Mouse (Mus musculus) liver, embryonic 14.5 days (tissue): ENCODE measurements around the gene Timeless. TPM values are rescaled to one million over a fixed set of nuclear protein-coding genes. Genes with fewer than 3 reads are reported as not detected.
A peak's percentile ranks its signal among the peaks of the same experiment; 100 is the strongest.

Experiments used
- ATAC-seq: fragments of 200-750 bp; cut with Nextera tagmentation; 2 replicates; pipeline ENCODE4 v1.8.0; 2017; ENCODE audit warnings: moderate number of reproducible peaks, mild to moderate bottlenecking, moderate library complexity; ENCODE audit not compliant: insufficient read depth
- DNase-seq, 3 experiments: peaks; one replicate each; pipeline ENCODE4 v3.0.0-alpha.2; 2012 to 2013; ENCODE audit warnings: low read depth in 3 of 3, low spot score in 3 of 3
- H3K27ac ChIP-seq: fragments of 300-500 bp; sonication (generic); 2 replicates; pipeline ENCODE4 v1.5.1; 2014; ENCODE audit warnings: moderate library complexity, mild to moderate bottlenecking, control low read depth, inconsistent platforms
- H3K27me3 ChIP-seq: fragments of 300-500 bp; sonication (generic); 2 replicates; pipeline ENCODE4 v1.6.1; 2014; ENCODE audit warnings: mild to moderate bottlenecking, low read length, moderate library complexity; ENCODE audit not compliant: control insufficient read depth, insufficient read depth
- H3K36me3 ChIP-seq: fragments of 300-500 bp; sonication (generic); replicated peaks from 2 replicates; pipeline ENCODE4 v1.6.1; 2014; ENCODE audit warnings: low read depth; ENCODE audit not compliant: control insufficient read depth, insufficient read depth
- H3K4me1 ChIP-seq, 2 experiments: fragments of 200-500 bp in 1 of 2; fragments of 300-500 bp in 1 of 2; sonication (generic) in 1 of 2; replicated peaks; 2 replicates each; pipeline ENCODE4 v1.6.1; 2012 to 2014; ENCODE audit warnings: antibody characterized with exemption in 1 of 2, inconsistent platforms in 1 of 2, low read length in 1 of 2; ENCODE audit not compliant: control insufficient read depth in 2 of 2, insufficient read depth in 2 of 2
- H3K4me2 ChIP-seq: fragments of 300-500 bp; sonication (generic); 2 replicates; pipeline ENCODE4 v1.6.1; 2014; ENCODE audit warnings: low read depth, mild to moderate bottlenecking, control low read depth, moderate library complexity
- H3K4me3 ChIP-seq, 2 experiments: fragments of 200-500 bp in 1 of 2; fragments of 300-500 bp in 1 of 2; sonication (generic) in 1 of 2; 2 replicates each; pipeline ENCODE4 v1.5.1; 2012 to 2014; ENCODE audit warnings: low read depth in 2 of 2, low read length in 2 of 2, mild to moderate bottlenecking in 2 of 2, control low read depth in 1 of 2, inconsistent platforms in 1 of 2, moderate library complexity in 1 of 2; ENCODE audit not compliant: insufficient read depth in 1 of 2
- H3K9ac ChIP-seq: fragments of 300-500 bp; sonication (generic); replicated peaks from 2 replicates; pipeline ENCODE4 v1.6.1; 2014; ENCODE audit warnings: mild to moderate bottlenecking, control low read depth, moderate library complexity
- H3K9me3 ChIP-seq: fragments of 300-500 bp; sonication (generic); 2 replicates; pipeline ENCODE4 v1.6.1; 2016; ENCODE audit warnings: low read length, mixed read lengths; ENCODE audit not compliant: control insufficient read depth
- CTCF ChIP-seq: IDR thresholded peaks from 2 replicates; pipeline ENCODE4 v1.5.1; 2016; ENCODE audit warnings: antibody characterized with exemption, low read depth, control low read depth
- EP300 ChIP-seq: IDR thresholded peaks from 2 replicates; pipeline ENCODE4 v1.6.1; 2016; ENCODE audit warnings: antibody characterized with exemption, low read depth
- WGBS: fragments of 180-500 bp; shearing (Covaris S2); extraction: QIAGEN DNeasy Blood & Tissue Kit; methylation state at CpG from one replicate; pipeline ENCODE4 v1.1.7; 2014; ENCODE audit not compliant: insufficient replicate concordance; 5-methylcytosine and 5-hydroxymethylcytosine counted together
- polyA plus RNA-seq, 2 experiments: library from polyadenylated mRNA; depleted of rRNA in 1 of 2; stranded (reverse) in 1 of 2; unstranded in 1 of 2; fragments of >200 nt; fragmentation: Nextera tagmentation in 1 of 2; extraction: Ambion mirVana in 1 of 2; gene quantifications; 2 replicates each; pipeline versions ENCODE4 v1.2.1 to v1.2.3; 2012 to 2014

The Timeless gene
- polyA plus RNA-seq, 2 experiments, result 12.9 to 23.4 TPM

GRCm38 (mm10) chr10:128214981-128215380 is 16.9 kb upstream of the Timeless start:
- TF ChIP-seq EP300 (no peak), CTCF (no peak)
- Histone ChIP-seq H3K27me3 (no peaks in the 10 kb centered on the region), H3K4me1 (peaks cover 26 to 27% of the 10 kb centered on the region in 2 experiments), H3K4me3 (no peak overlapping the region), H3K9me3 (no peaks in the 10 kb centered on the region), H3K36me3 (no peaks in the 10 kb centered on the region), H3K9ac (no peak overlapping the region), H3K27ac (no peak overlapping the region), H3K4me2 (no peak overlapping the region)
- no peak for DNase-seq
- WGBS, result 68% methylated on average over 5 of the region's 5 CpGs
- ATAC-seq, result no peak

GRCm38 (mm10) chr10:128218387-128219117 is 13.3 kb upstream of the Timeless start:
- H3K36me3 ChIP-seq, result no peaks in the 10 kb centered on the region
- peak; percentile 86 for ATAC-seq

GRCm38 (mm10) chr10:128221533-128222286 is 10.2 kb upstream of the Timeless start:
- WGBS, result 55% methylated on average over 16 of the region's 16 CpGs
- TF ChIP-seq EP300, result no peak
- TF ChIP-seq CTCF, result peak; percentile 24; the same call in 1 of the 2 replicates
- ATAC-seq (no peak), DNase-seq (no peak)
- no peak overlapping the region for H3K4me3 ChIP-seq
- peaks cover 14% of the 10 kb centered on the region in 2 experiments for H3K4me1 ChIP-seq
- H3K27ac ChIP-seq, result no peak overlapping the region
- H3K4me2 ChIP-seq, result no peak overlapping the region
- no peaks in the 10 kb centered on the region for H3K27me3 ChIP-seq
- no peaks in the 10 kb centered on the region for H3K9me3 ChIP-seq
- no peaks in the 10 kb centered on the region for H3K36me3 ChIP-seq
- no peak overlapping the region for H3K9ac ChIP-seq

More at GRCm38 (mm10) chr10:128218387-128219117, 13.3 kb upstream of the Timeless start:
- Histone ChIP-seq H3K27ac (peak overlapping the region; percentile 67), H3K9ac (no peak overlapping the region), H3K27me3 (no peaks in the 10 kb centered on the region), H3K4me1 (peaks cover 14% of the 10 kb centered on the region in 2 experiments), H3K9me3 (no peaks in the 10 kb centered on the region), H3K4me2 (no peak overlapping the region), H3K4me3 (no peak overlapping the region)
- WGBS, result 54% methylated on average over 18 of the region's 18 CpGs
- TF ChIP-seq CTCF (no peak), EP300 (peak; percentile 79)
- DNase-seq, result peak in 2 of 3 experiments; percentile 49 to 55

- DNase-seq (no peak), ATAC-seq (no peak)
- TF ChIP-seq EP300 (no peak), CTCF (no peak)
- Histone ChIP-seq H3K4me1 (no peaks in the 10 kb centered on the region; a peak in 1 of 4 replicates), H3K9me3 (no peaks in the 10 kb centered on the region), H3K4me2 (no peak overlapping the region), H3K4me3 (no peak overlapping the region), H3K27ac (no peak overlapping the region), H3K36me3 (no peaks in the 10 kb centered on the region), H3K27me3 (no peaks in the 10 kb centered on the region), H3K9ac (no peak overlapping the region)
- 59% methylated on average over 5 of the region's 5 CpGs for WGBS
These were observed 6.8 kb upstream of the Timeless start for GRCm38 (mm10) chr10:128225064-128225463.

- WGBS, result 67% methylated on average over 4 of the region's 4 CpGs
- no peak within 1 kb of the TSS for H3K9ac ChIP-seq
- H3K36me3 ChIP-seq, result no peaks in the 10 kb centered on the region
- TF ChIP-seq EP300 (no peak), CTCF (no peak)
- H3K9me3 ChIP-seq, result no peaks in the 10 kb centered on the region
- H3K4me2 ChIP-seq, result no peak within 1 kb of the TSS
- no peak within 1 kb of the TSS for H3K27ac ChIP-seq
- no peak within 1 kb of the TSS for H3K4me3 ChIP-seq
- DNase-seq, result no peak
- no peak for ATAC-seq
- H3K27me3 ChIP-seq, result no peaks in the 10 kb centered on the region
- peaks cover under 1% of the 10 kb centered on the region in 2 experiments for H3K4me1 ChIP-seq
These were observed 6.3 kb upstream of the Timeless start, which contains the start of gene Mip for GRCm38 (mm10) chr10:128225538-128225937. TSS of gene Mip (plus strand) at chr10:128225838.
